Mouse (Mus musculus): ENCODE measurements at regions not wholly inside any gene's neighbourhood (a gene's known extent, or its start where the extent isn't known, plus 50 kb on each side); places are given as distances from the start of the nearest gene placed in this dataset.

DNA sequence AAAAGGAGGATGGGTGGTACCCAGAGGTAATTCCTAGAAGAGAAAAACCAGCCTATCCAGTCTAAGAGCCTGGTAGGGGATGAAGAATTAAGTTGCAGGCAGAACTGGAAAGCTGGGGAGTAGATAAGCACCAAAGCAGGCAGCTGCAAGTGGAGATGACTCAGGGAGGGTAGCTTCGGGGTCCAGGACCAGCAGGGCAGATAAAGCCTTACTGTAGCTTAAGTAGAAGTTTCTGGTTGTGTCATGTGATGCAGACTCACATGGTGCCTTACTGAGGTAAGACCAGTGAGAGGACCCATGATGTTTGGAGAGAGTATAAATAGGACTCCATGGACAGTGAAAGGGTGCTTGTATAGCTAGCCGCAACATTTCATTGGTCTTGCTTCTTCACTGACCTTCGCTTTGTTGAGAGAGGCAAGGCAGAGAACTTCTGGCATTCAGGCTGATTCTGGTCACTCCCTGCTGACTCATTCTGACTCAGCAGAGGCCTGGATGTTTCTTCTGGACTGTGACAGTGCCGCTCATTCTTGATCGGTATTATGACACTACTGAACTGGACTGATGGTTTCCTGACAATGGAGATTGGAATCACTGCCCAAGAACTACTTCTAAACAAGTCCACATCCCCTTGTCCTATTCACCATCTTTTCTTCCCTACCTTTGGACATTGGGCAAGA lies 315.7 kb upstream of the Acvr2a start:
- Histone ChIP-seq H3K79me2 (ENCODE audit: control insufficient read depth, insufficient read depth) (no peaks in the 10 kb centered on the region), H3K79me3 (ENCODE audit: low read depth) (no peaks in the 10 kb centered on the region), H3K27me3 (ENCODE audit: control insufficient read depth, insufficient read depth, insufficient read length) (no peaks in the 10 kb centered on the region), H3ac (ENCODE audit: control insufficient read depth, insufficient read length, low read depth) (no peak overlapping the region), H3K36me3 (ENCODE audit: control insufficient read depth, insufficient read depth) (no peaks in the 10 kb centered on the region), H3K4me3 (ENCODE audit: insufficient read depth, poor library complexity, severe bottlenecking) (no peak overlapping the region)
- TF ChIP-seq MYOG (IDR thresholded peaks at IDR 0.05; ENCODE audit: control insufficient read depth, extremely low read depth, insufficient read length) (no peak), USF1 (IDR thresholded peaks at IDR 0.05; ENCODE audit: low read depth) (peak; percentile 90), CEBPB (IDR thresholded peaks at IDR 0.05; ENCODE audit: low read depth) (peak; percentile 26), FOSL1 (IDR thresholded peaks at IDR 0.05; ENCODE audit: insufficient read depth, low read length, poor library complexity, severe bottlenecking) (peak; percentile 98), MYOD1 (IDR thresholded peaks at IDR 0.05; ENCODE audit: control insufficient read depth, insufficient read length, low read depth) (peak; percentile 46), MAX (IDR thresholded peaks at IDR 0.05) (peak; percentile 50), CTCF (IDR thresholded peaks at IDR 0.05; ENCODE audit: control insufficient read depth, insufficient read depth, insufficient read length) (no peak)

DNA sequence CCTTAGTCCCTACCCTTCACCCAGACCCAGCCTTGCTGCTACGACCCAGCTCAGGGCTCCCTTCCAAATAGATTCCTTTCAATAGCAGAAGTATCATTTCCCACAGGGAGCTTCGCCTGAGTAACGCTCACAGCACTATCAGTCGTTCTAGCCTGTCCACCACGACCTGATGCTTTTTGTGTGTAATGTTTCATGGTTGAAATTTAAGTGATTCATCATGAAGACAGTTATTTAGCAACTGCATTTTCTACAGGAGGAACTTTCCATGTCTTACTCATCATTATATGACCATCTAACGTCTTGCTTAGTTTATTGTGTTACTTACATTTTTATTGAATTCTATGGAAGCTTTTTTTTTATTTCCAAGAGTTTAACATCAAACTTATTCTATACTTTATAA lies 314.5 kb upstream of the Acvr2a start:
- Histone ChIP-seq H3K36me3 (ENCODE audit: control insufficient read depth, insufficient read depth) (no peaks in the 10 kb centered on the region), H3K79me2 (ENCODE audit: control insufficient read depth, insufficient read depth) (no peaks in the 10 kb centered on the region), H3ac (ENCODE audit: control insufficient read depth, insufficient read length, low read depth) (no peak overlapping the region), H3K79me3 (ENCODE audit: low read depth) (no peaks in the 10 kb centered on the region), H3K27me3 (ENCODE audit: control insufficient read depth, insufficient read depth, insufficient read length) (no peaks in the 10 kb centered on the region), H3K4me3 (ENCODE audit: insufficient read depth, poor library complexity, severe bottlenecking) (no peak overlapping the region)
- TF ChIP-seq CEBPB (IDR thresholded peaks at IDR 0.05; ENCODE audit: low read depth): peak; percentile 67
- no peak for TF ChIP-seq USF1 (IDR thresholded peaks at IDR 0.05; ENCODE audit: low read depth)

DNA sequence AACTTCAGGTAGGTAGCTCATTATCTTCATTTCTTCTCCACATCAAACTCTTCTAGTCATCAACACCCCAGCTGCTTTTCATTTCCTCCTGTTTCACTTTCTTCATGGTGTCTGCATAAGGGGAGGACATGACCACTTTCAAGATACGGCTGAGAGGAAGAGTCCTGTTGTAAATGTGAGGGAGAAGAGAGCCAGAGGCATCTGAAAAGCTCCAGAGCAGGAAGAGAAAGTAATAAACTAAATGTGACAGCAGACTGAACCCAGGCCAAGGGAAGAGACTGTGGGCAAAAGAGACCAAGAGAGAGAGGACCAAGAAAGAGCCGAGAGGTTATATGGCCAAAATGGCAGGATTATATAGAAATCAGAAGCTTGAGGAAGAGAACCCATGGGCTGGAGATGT lies 312.5 kb upstream of the Acvr2a start:
- H3K79me2 ChIP-seq (ENCODE audit: control insufficient read depth, insufficient read depth): no peaks in the 10 kb centered on the region
- H3ac ChIP-seq (ENCODE audit: control insufficient read depth, insufficient read length, low read depth): no peak overlapping the region
- no peaks in the 10 kb centered on the region for H3K79me3 ChIP-seq (ENCODE audit: low read depth)
- H3K36me3 ChIP-seq (ENCODE audit: control insufficient read depth, insufficient read depth): no peaks in the 10 kb centered on the region
- H3K4me3 ChIP-seq (ENCODE audit: insufficient read depth, poor library complexity, severe bottlenecking): no peak overlapping the region
- H3K27me3 ChIP-seq (ENCODE audit: control insufficient read depth, insufficient read depth, insufficient read length): no peaks in the 10 kb centered on the region
- TF ChIP-seq MYOD1 (IDR thresholded peaks at IDR 0.05; ENCODE audit: control insufficient read depth, insufficient read length, low read depth) (no peak), FOSL1 (IDR thresholded peaks at IDR 0.05; ENCODE audit: insufficient read depth, low read length, poor library complexity, severe bottlenecking) (no peak), USF1 (IDR thresholded peaks at IDR 0.05; ENCODE audit: low read depth) (no peak), CEBPB (IDR thresholded peaks at IDR 0.05; ENCODE audit: low read depth) (no peak), MAX (IDR thresholded peaks at IDR 0.05) (no peak), MYOG (IDR thresholded peaks at IDR 0.05; ENCODE audit: control insufficient read depth, extremely low read depth, insufficient read length) (no peak), CTCF (IDR thresholded peaks at IDR 0.05; ENCODE audit: control insufficient read depth, insufficient read depth, insufficient read length) (no peak)

DNA sequence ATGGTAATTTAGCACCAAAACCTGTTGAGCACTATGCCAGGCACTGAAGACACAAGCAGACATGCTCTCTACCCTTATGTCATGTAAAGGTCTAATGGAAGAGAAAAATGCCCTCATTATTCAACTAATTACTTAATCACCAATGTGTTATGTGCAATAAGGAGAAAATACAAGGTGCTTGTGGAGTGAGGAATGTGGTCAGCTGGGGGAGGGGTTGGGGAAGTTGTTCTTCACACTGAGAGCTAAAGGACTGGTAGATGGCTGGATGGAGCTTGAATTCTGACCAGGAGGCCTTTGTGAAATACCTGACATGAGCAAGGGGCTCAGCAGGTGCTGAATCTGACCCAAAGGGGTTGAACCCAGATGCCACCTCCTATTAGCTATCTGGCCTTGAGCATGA lies 300.1 kb upstream of the Acvr2a start:
- TF ChIP-seq CTCF (IDR thresholded peaks at IDR 0.05; ENCODE audit: control insufficient read depth, insufficient read depth, insufficient read length): no peak
- Histone ChIP-seq H3K27me3 (ENCODE audit: control insufficient read depth, insufficient read depth, insufficient read length) (no peaks in the 10 kb centered on the region), H3ac (ENCODE audit: control insufficient read depth, insufficient read length, low read depth) (no peak overlapping the region), H3K79me3 (ENCODE audit: low read depth) (no peaks in the 10 kb centered on the region), H3K4me3 (ENCODE audit: insufficient read depth, poor library complexity, severe bottlenecking) (no peak overlapping the region), H3K79me2 (ENCODE audit: control insufficient read depth, insufficient read depth) (no peaks in the 10 kb centered on the region), H3K36me3 (ENCODE audit: control insufficient read depth, insufficient read depth) (no peaks in the 10 kb centered on the region)

DNA sequence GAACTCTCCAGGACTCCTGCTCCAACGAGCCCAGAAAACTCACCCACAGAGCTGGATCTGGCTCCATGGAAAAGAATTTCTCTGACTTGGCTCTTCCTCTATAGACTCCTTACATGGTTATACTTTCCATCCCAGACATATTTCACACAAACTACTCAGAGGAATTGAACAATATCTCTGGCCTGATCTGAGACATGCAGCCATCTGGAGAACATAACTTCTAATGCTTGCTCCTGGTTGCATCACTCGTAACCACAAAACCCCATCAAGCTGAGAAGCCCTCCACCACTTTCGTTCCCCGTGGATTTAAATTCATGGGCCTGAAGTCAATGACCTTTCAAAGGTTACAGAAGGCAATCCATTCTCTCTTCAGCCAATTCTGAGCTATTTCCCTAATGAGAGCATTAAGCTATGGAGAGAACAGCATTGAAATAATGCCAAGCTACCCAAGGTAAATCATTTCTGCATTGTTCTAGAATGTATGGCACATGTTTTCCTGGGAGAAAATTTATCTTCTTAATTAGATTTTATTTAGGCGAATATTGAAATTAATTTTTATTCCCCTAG lies 294.0 kb upstream of the Acvr2a start:
- H3K4me3 ChIP-seq (ENCODE audit: insufficient read depth, poor library complexity, severe bottlenecking): no peak overlapping the region
- no peaks in the 10 kb centered on the region for H3K79me2 ChIP-seq (ENCODE audit: control insufficient read depth, insufficient read depth)
- TF ChIP-seq USF1 (IDR thresholded peaks at IDR 0.05; ENCODE audit: low read depth) (no peak), MYOG (IDR thresholded peaks at IDR 0.05; ENCODE audit: control insufficient read depth, extremely low read depth, insufficient read length) (no peak), CTCF (IDR thresholded peaks at IDR 0.05; ENCODE audit: control insufficient read depth, insufficient read depth, insufficient read length) (no peak), MYOD1 (IDR thresholded peaks at IDR 0.05; ENCODE audit: control insufficient read depth, insufficient read length, low read depth) (no peak), CEBPB (IDR thresholded peaks at IDR 0.05; ENCODE audit: low read depth) (no peak)
- H3K79me3 ChIP-seq (ENCODE audit: low read depth): no peaks in the 10 kb centered on the region
- H3K36me3 ChIP-seq (ENCODE audit: control insufficient read depth, insufficient read depth): no peaks in the 10 kb centered on the region
- H3ac ChIP-seq (ENCODE audit: control insufficient read depth, insufficient read length, low read depth): no peak overlapping the region
- H3K27me3 ChIP-seq (ENCODE audit: control insufficient read depth, insufficient read depth, insufficient read length): no peaks in the 10 kb centered on the region

DNA sequence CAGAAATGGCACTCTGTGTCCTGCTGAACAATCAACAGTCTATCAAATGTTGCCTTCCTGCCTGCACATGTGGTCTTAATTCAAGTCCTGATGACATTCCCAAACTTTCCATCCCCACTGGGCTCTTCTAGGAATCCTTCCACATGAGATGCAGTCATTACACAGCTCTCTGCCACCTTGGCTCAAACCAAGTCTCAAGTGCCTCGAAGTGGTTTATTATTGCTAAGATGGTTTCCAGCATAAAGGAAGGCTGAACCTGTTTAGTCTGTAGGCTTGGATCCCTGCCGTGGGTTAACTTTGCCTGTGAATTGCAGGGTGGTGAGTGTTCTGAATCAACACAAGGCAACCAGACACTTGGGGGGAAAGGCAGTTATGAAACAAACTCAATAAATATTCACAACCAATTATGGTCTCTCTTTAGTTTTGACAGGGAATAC lies 293.4 kb upstream of the Acvr2a start:
- no peaks in the 10 kb centered on the region for H3K79me3 ChIP-seq (ENCODE audit: low read depth)
- TF ChIP-seq CEBPB (IDR thresholded peaks at IDR 0.05; ENCODE audit: low read depth) (no peak), FOSL1 (IDR thresholded peaks at IDR 0.05; ENCODE audit: insufficient read depth, low read length, poor library complexity, severe bottlenecking) (no peak), MAX (IDR thresholded peaks at IDR 0.05) (no peak), USF1 (IDR thresholded peaks at IDR 0.05; ENCODE audit: low read depth) (no peak), MYOG (IDR thresholded peaks at IDR 0.05; ENCODE audit: control insufficient read depth, extremely low read depth, insufficient read length) (no peak), CTCF (IDR thresholded peaks at IDR 0.05; ENCODE audit: control insufficient read depth, insufficient read depth, insufficient read length) (no peak), MYOD1 (IDR thresholded peaks at IDR 0.05; ENCODE audit: control insufficient read depth, insufficient read length, low read depth) (no peak)
- H3K36me3 ChIP-seq (ENCODE audit: control insufficient read depth, insufficient read depth): no peaks in the 10 kb centered on the region
- no peaks in the 10 kb centered on the region for H3K27me3 ChIP-seq (ENCODE audit: control insufficient read depth, insufficient read depth, insufficient read length)
- H3ac ChIP-seq (ENCODE audit: control insufficient read depth, insufficient read length, low read depth): no peak overlapping the region
- H3K4me3 ChIP-seq (ENCODE audit: insufficient read depth, poor library complexity, severe bottlenecking): no peak overlapping the region
- no peaks in the 10 kb centered on the region for H3K79me2 ChIP-seq (ENCODE audit: control insufficient read depth, insufficient read depth)

Data from C2C12 (cell line).